Mouse (Mus musculus) splenic B cell, adult 2 months (primary cell): ENCODE results near the gene Tstd1.

Experiments
- DNase-seq: peaks from one replicate; pipeline ENCODE4 v3.0.0-alpha.2; 2011; ENCODE audit warnings: low read depth, low spot score
- H3K27me3 ChIP-seq: 2 replicates; pipeline ENCODE4 v1.6.1; 2012; ENCODE audit warnings: mild to moderate bottlenecking, low read length, moderate library complexity, mixed read lengths; ENCODE audit not compliant: control insufficient read depth, poor library complexity, insufficient read depth, severe bottlenecking
- H3K36me3 ChIP-seq: 2 replicates; pipeline ENCODE4 v1.6.1; 2012; ENCODE audit warnings: mild to moderate bottlenecking, low read length, moderate library complexity, mixed read lengths; ENCODE audit not compliant: control insufficient read depth, poor library complexity, insufficient read depth, severe bottlenecking

Tstd1 gene

DNA sequence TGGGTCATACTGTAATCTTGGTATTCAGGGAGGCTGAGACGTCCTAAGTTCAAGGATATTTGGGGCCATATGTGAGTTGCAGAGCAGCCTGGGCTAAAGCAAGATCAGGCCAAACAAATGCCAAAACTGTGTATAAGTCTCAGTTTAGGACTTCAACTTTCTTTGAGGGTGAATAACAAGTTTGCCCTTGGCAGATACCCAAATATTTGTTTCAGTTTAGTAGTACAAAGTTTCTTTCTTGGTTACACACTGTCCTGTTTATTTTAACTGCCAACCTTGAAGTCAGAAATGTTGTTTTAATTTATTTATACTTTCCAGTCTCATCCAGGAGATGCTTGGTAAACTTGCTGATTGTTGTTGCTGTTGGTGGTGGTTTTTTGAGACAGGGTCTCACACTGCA lies 17.3 kb downstream of the Tstd1 start:
- Histone ChIP-seq H3K27me3 (peaks cover 3% of the 10 kb centered on the region), H3K36me3 (no peaks in the 10 kb centered on the region)
- DNase-seq: no peak

- Histone ChIP-seq H3K36me3 (no peaks in the 10 kb centered on the region), H3K27me3 (peaks cover 3% of the 10 kb centered on the region)
- peak; percentile 72 for DNase-seq
Measured at GRCm38 (mm10) chr1:171437264-171438013, 18.8 kb downstream of the Tstd1 start, which contains the start of gene F11r. Gene F11r, plus strand, starts transcription at chr1:171437535.

DNA sequence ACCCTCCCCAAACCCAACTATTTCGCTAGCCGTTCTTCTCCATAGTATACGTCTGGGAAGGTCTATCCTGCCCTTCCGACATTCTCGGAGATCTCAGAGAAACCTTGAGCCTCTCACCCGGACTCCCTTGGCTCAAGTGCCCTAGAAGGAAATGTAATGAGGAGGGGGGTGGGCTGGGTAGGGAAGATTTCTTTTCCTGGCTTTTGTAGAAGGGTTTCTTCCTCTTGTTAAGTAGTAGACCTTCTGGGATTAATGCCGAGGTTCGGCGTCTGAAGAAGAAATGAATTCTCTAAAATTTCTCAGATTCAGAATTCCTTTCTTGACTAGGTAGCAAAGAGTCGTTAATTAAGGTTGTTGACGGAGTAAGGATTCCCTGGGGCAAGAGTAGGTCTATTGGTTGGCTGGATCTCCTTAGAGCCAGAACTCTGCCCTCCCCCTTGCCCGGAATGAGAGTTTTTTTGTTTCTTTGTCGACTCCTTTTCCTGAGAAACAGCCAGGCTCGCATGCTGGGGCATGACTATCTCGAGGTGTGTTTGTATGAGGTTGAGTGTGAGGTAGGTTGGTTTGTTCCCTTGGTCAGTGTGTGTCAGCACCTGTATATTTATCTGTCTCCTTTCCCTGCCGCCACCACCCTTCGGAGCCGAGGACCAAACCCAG lies 19.5 kb downstream of the Tstd1 start:
- Histone ChIP-seq H3K27me3 (peaks cover 3% of the 10 kb centered on the region), H3K36me3 (no peaks in the 10 kb centered on the region)
- DNase-seq: no peak

DNA sequence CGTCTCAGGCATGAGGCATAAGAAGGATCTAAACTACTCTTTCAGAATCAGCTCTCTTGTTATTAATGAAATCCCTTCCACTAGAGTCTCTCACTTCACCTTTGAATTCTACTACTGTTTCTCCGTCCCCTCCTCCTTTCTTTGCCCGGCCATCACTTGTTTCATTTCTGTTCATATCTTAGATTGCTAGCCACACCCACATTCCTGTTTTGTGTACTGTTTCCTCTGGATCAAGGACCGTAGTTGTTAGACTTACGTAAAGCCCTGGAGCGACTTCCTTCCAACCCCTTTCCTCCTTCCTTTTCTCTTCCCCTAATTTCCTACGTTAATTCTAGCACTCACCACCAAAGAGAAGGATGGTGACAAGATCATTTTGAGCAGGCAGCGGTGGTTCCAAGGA lies 20.4 kb downstream of the Tstd1 start:
- no peak for DNase-seq
- H3K27me3 ChIP-seq: peaks cover 3% of the 10 kb centered on the region
- no peaks in the 10 kb centered on the region for H3K36me3 ChIP-seq

- DNase-seq: no peak
Measured at GRCm38 (mm10) chr1:171440025-171440725, 21.5 kb downstream of the Tstd1 start.

GRCm38 (mm10) chr1:171441466-171442412 lies 23.1 kb downstream of the Tstd1 start:
- peak; percentile 43 for DNase-seq
- peaks cover 3% of the 10 kb centered on the region for H3K27me3 ChIP-seq
- no peaks in the 10 kb centered on the region for H3K36me3 ChIP-seq

More at GRCm38 (mm10) chr1:171440025-171440725, 21.5 kb downstream of the Tstd1 start:
- Histone ChIP-seq H3K27me3 (peaks cover 3% of the 10 kb centered on the region), H3K36me3 (no peaks in the 10 kb centered on the region)

- peaks cover 3% of the 10 kb centered on the region for H3K27me3 ChIP-seq
- no peaks in the 10 kb centered on the region for H3K36me3 ChIP-seq
- DNase-seq: no peak
Measured at GRCm38 (mm10) chr1:171442413-171442760, 23.7 kb downstream of the Tstd1 start.

GRCm38 (mm10) chr1:171445050-171445449 lies 26.4 kb downstream of the Tstd1 start:
- no peaks in the 10 kb centered on the region for H3K27me3 ChIP-seq
- DNase-seq: no peak

GRCm38 (mm10) chr1:171446854-171447253 lies 28.2 kb downstream of the Tstd1 start:
- H3K36me3 ChIP-seq: no peaks in the 10 kb centered on the region
- DNase-seq: no peak
- no peaks in the 10 kb centered on the region for H3K27me3 ChIP-seq

More at GRCm38 (mm10) chr1:171445050-171445449, 26.4 kb downstream of the Tstd1 start:
- no peaks in the 10 kb centered on the region for H3K36me3 ChIP-seq

DNA sequence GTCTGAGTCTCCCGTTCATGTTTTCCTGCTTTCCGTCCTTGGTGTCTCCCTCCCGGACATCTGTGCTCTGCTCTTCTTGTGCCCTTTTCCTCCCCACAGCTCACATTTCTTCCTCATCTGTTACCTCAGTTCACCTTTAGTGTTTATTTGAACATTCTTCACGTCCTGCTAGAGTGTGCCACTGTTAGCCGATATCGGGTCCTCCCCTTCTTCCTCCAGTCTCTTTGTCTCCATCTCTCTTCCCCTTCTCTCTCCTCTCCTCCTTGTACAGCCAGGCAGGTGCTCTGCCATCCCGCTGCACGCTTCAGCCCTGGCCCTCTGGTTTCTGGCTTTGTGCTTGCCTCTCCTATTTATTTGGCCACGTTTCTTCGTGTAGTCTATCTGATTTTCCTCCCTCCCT lies 29.0 kb downstream of the Tstd1 start:
- H3K36me3 ChIP-seq: no peaks in the 10 kb centered on the region
- DNase-seq: no peak
- H3K27me3 ChIP-seq: no peaks in the 10 kb centered on the region

DNA sequence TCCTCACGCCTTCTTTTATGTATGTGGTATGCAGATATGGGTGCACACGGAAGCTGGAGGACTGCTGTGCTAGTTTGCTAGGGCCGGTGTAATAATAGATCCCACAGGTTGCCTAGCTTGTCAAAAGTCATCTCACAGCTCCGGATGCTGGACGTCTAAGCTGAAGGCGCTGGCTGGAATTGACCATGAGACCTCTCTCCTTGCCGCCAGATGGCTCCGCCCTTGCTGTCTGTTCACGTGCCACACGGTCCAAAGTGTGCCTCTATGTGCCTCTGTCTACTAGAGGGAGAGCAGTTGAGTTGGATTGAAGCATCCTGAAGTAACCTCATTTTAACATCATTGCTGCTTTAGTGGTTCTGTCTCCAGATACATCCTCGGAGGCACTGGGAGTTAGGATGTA lies 31.4 kb downstream of the Tstd1 start:
- no peaks in the 10 kb centered on the region for H3K27me3 ChIP-seq
- no peaks in the 10 kb centered on the region for H3K36me3 ChIP-seq
- DNase-seq: no peak

DNA sequence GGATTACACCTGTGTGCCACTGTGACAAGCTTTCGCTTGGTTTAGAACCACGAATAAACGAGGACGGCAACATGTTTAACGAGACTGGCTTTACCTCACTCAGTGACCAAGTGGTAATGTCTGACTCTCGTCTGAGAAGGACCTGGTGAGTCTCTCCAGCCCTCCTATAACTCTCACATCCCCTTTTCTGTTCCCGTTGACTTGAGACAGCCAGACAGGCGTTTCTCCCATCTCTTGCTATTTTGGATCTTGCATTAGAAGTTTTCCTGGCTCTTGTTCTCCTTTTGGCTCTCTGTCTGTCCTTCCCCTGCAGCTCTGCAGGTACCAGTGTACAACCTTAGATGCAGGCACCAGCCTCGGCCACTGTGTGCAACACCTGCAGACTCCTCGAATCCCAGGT lies 32.3 kb downstream of the Tstd1 start:
- Histone ChIP-seq H3K27me3 (no peaks in the 10 kb centered on the region), H3K36me3 (no peaks in the 10 kb centered on the region)
- no peak for DNase-seq

DNA sequence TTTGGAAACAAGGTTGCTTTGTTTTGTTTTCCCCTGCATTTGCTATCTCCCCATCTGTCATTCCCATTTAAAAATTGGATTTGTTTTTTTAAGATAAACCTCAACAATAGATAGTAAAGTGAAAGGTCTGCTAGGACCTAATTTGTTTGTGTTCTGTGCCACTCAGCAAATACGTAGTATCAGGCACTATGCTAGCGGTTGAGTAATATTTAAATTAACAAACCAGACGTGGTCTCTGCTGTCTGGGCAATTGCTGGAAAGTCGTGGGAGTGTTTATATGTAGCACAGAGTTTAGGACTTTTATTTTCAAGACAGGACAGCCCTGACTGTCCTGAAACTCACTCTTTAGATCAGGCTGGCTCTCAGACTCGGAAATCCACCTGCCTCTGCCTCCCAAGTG lies 33.9 kb downstream of the Tstd1 start:
- no peak for DNase-seq
- Histone ChIP-seq H3K36me3 (no peaks in the 10 kb centered on the region), H3K27me3 (no peaks in the 10 kb centered on the region)

DNA sequence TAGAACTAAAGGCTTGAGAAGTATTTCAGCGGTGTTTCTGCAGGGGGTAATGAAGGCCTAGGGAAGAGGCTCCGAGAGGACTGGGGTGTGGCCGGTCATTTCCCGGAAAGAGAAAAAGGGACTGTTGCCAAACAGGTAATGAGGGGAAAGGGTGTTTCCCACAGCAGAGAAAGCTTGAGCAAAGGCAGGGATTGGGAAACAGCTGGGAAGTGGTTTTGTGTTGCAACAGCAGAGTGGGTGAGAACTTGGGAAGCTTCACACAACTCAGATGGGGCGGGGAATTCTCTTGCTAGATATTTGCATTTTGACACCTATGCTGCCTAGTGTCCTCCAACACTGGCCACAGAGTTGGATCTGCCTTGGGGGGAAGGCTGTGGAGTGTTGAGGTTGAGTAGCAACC lies 34.3 kb downstream of the Tstd1 start:
- DNase-seq: no peak
- Histone ChIP-seq H3K27me3 (no peaks in the 10 kb centered on the region), H3K36me3 (no peaks in the 10 kb centered on the region)
